Mouse (Mus musculus) T-cell, adult 2 months (primary cell): ENCODE data around the gene Fam169a.

Experiments used
- DNase-seq: peaks from one replicate; pipeline ENCODE4 v3.0.0; 2022; ENCODE audit warnings: low spot score

Fam169a gene

GRCm38 (mm10) chr13:97180113-97180828 is 113.2 kb downstream of the Fam169a start:
- DNase-seq, result no peak
